Mouse (Mus musculus) forebrain, postnatal 0 days (tissue): ENCODE results near the gene Cep41. TPM values are rescaled to one million over a fixed set of nuclear protein-coding genes. Genes with fewer than 3 reads are reported as not detected.

Experiments used
- ATAC-seq: fragments of 200-750 bp; cut with Nextera tagmentation; 2 replicates; pipeline ENCODE4 v1.8.0; 2017; ENCODE audit warnings: mild to moderate bottlenecking, moderate library complexity
- DNase-seq: peaks from one replicate; pipeline ENCODE4 v3.0.0-alpha.2; 2015
- H3K27ac ChIP-seq: fragments of 300-500 bp; sonication (generic); 2 replicates; pipeline ENCODE4 v1.5.1; 2014; ENCODE audit warnings: low read depth, mild to moderate bottlenecking, antibody characterized with exemption, low read length, moderate library complexity, mixed read lengths
- H3K27me3 ChIP-seq: fragments of 300-500 bp; sonication (generic); 2 replicates; pipeline ENCODE4 v1.6.1; 2014; ENCODE audit warnings: mild to moderate bottlenecking, low read length, mixed read lengths; ENCODE audit not compliant: insufficient read depth
- H3K36me3 ChIP-seq: fragments of 300-500 bp; sonication (generic); 2 replicates; pipeline ENCODE4 v1.6.1; 2014; ENCODE audit warnings: mild to moderate bottlenecking, moderate library complexity; ENCODE audit not compliant: insufficient read depth
- H3K4me1 ChIP-seq: fragments of 300-500 bp; sonication (generic); 2 replicates; pipeline ENCODE4 v1.6.1; 2014; ENCODE audit warnings: antibody characterized with exemption; ENCODE audit not compliant: insufficient read depth
- H3K4me2 ChIP-seq: fragments of 300-500 bp; sonication (generic); 2 replicates; pipeline ENCODE4 v1.6.1; 2014; ENCODE audit warnings: low read depth, mild to moderate bottlenecking, moderate library complexity
- H3K4me3 ChIP-seq: fragments of 300-500 bp; sonication (generic); 2 replicates; pipeline ENCODE4 v1.5.1; 2014; ENCODE audit warnings: low read depth, low read length, mixed read lengths
- H3K9ac ChIP-seq: fragments of 300-500 bp; sonication (generic); 2 replicates; pipeline ENCODE4 v1.6.1; 2014; ENCODE audit warnings: mild to moderate bottlenecking
- H3K9me3 ChIP-seq: fragments of 300-500 bp; sonication (generic); 2 replicates; pipeline ENCODE4 v1.6.1; 2016; ENCODE audit warnings: low read length
- CTCF ChIP-seq: sonication (generic); IDR thresholded peaks from 2 replicates; pipeline ENCODE4 v1.5.1; 2016; ENCODE audit warnings: antibody characterized with exemption, control low read depth, low read depth
- WGBS: fragments of 180-500 bp; shearing (Covaris S2); extraction: QIAGEN DNeasy Blood & Tissue Kit; methylation state at CpG from one replicate; pipeline ENCODE4 v1.1.7; 2014; 5-methylcytosine and 5-hydroxymethylcytosine counted together
- microRNA counts: library from miRNA; unstranded; fragments of <30 nt; microRNA quantifications from one replicate; lab custom pipeline; 2015
- microRNA-seq, 2 experiments: library from miRNA; unstranded; fragments of <30 nt; microRNA quantifications; one replicate each; pipeline ENCODE4; 2016
- polyA plus RNA-seq: library from polyadenylated mRNA; unstranded; fragments of >200 nt; fragmentation: Nextera tagmentation; extraction: Ambion mirVana; gene quantifications from 2 replicates; pipeline ENCODE4 v1.2.1, GENCODE M21; 2015
- total RNA-seq: library from RNA; depleted of rRNA; stranded (reverse); fragments of >200 nt; gene quantifications from 2 replicates; pipeline ENCODE4 v1.2.3, GENCODE M21; 2014; rRNA removed

Gene Cep41
- total and polyA plus RNA-seq, 2 experiments from 2014 or later = 10.6 to 14.1 TPM

- no peaks in the 10 kb centered on the region for H3K27me3 ChIP-seq
- no peaks in the 10 kb centered on the region for H3K36me3 ChIP-seq
- no peak for DNase-seq
- no peak for TF ChIP-seq CTCF
- no peak for ATAC-seq
- H3K27ac ChIP-seq = no peak within 1 kb of the TSS
- WGBS = 64% methylated on average over 7 of the region's 7 CpGs
- H3K4me3 ChIP-seq = no peak within 1 kb of the TSS
- H3K9ac ChIP-seq = no peak within 1 kb of the TSS
- H3K9me3 ChIP-seq = no peaks in the 10 kb centered on the region
- peaks cover 6% of the 10 kb centered on the region; the same call in 1 of the 2 replicates for H3K4me1 ChIP-seq
- no peak within 1 kb of the TSS for H3K4me2 ChIP-seq
These were observed 82.8 kb downstream of the Cep41 start, which contains the start of gene Cpa5 for GRCm38 (mm10) chr6:30610710-30611109. Gene Cpa5, plus strand, starts transcription at chr6:30611010.

DNA sequence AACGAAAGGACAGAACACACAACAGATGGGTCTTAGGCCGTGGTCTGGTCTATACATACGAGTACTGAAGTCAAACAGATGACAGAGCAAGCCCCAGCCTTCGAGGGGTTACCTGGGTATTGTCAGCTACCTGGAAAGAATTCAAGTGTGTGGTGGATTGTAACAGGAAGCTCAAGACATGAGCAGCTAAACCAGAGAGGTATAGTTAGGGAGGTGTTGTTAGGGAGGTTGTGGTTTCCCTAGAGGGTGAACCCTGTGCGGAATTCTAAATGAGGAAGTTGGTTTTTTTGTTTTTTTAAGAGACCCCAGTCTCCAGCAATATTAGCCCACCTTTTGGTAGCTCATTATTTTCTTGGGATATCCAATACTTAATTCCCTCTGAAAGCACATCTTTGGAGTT, 87.9 kb downstream of the Cep41 start:
- Histone ChIP-seq H3K36me3 (no peaks in the 10 kb centered on the region), H3K4me2 (no peak overlapping the region), H3K4me1 (no peaks in the 10 kb centered on the region), H3K9ac (no peak overlapping the region), H3K27me3 (no peaks in the 10 kb centered on the region), H3K9me3 (no peaks in the 10 kb centered on the region), H3K27ac (no peak overlapping the region), H3K4me3 (no peak overlapping the region)
- ATAC-seq = no peak
- TF ChIP-seq CTCF = no peak
- 87% methylated on average over 5 of the region's 5 CpGs for WGBS
- DNase-seq = no peak

- H3K27me3 ChIP-seq = no peaks in the 10 kb centered on the region
- H3K9ac ChIP-seq = no peak overlapping the region
- H3K4me2 ChIP-seq = no peak overlapping the region
- no peaks in the 10 kb centered on the region for H3K36me3 ChIP-seq
- H3K4me1 ChIP-seq = no peaks in the 10 kb centered on the region
- H3K9me3 ChIP-seq = no peaks in the 10 kb centered on the region
- DNase-seq (no peak), ATAC-seq (no peak)
- WGBS = 94% methylated on average over 4 of the region's 4 CpGs
- TF ChIP-seq CTCF = no peak
- no peak overlapping the region for H3K27ac ChIP-seq
- no peak overlapping the region for H3K4me3 ChIP-seq
These were observed 88.4 kb downstream of the Cep41 start for GRCm38 (mm10) chr6:30605111-30605510.

GRCm38 (mm10) chr6:30604342-30604867, 89.1 kb downstream of the Cep41 start:
- 76% methylated on average over 7 of the region's 7 CpGs for WGBS
- DNase-seq = no peak
- no peaks in the 10 kb centered on the region for H3K27me3 ChIP-seq
- ATAC-seq = no peak
- no peaks in the 10 kb centered on the region for H3K36me3 ChIP-seq
- H3K27ac ChIP-seq = no peak overlapping the region
- TF ChIP-seq CTCF = no peak
- H3K9ac ChIP-seq = no peak overlapping the region
- H3K4me1 ChIP-seq = no peaks in the 10 kb centered on the region
- no peaks in the 10 kb centered on the region for H3K9me3 ChIP-seq
- H3K4me2 ChIP-seq = no peak overlapping the region
- no peak overlapping the region for H3K4me3 ChIP-seq

MicroRNAs encoded within 50 kb of the gene (microRNA counts, 519-probe panel; counts per million panel counts)
- microRNA mmu-miR-335-3p (lab: Ali Mortazavi, UCI) (3,618 counts per million, percentile 37 among the panel's probes with 10 or more counts), microRNA mmu-miR-335-5p (lab: Ali Mortazavi, UCI) (6,040 counts per million, percentile 81 among the panel's probes with 10 or more counts)

Small RNA genes lying within 50 kb of the gene (microRNA-seq; reads per million reads assigned to microRNA genes)
- 30,056 to 31,786 reads per million in 2 experiments for gene Mir335

Other genes starting within 250 kb of the Cep41 start
- gene Tmem209, start 184.0 kb downstream of the Cep41 start, total RNA-seq = 44.4 and 49.8 TPM in 2 replicates
- gene Tmem209, start 184.0 kb downstream of the Cep41 start, polyA plus RNA-seq = 19.7 and 24.2 TPM in 2 replicates
- gene Ssmem1, start 183.9 kb downstream of the Cep41 start, total RNA-seq = 0.95 and 1.4 TPM in 2 replicates
- gene Ssmem1, start 183.9 kb downstream of the Cep41 start, polyA plus RNA-seq = 0.29 TPM in 1 of 2 replicates, not detected in the other
- 6.8 and 10.0 TPM in 2 replicates for gene Cpa2, start 152.2 kb downstream of the Cep41 start, total RNA-seq
- 16.6 and 17.1 TPM in 2 replicates for gene Cpa2, start 152.2 kb downstream of the Cep41 start, polyA plus RNA-seq
- gene Cpa4, start 125.4 kb downstream of the Cep41 start, total RNA-seq = 0.23 and 0.38 TPM in 2 replicates
- gene Cpa4, start 125.4 kb downstream of the Cep41 start, polyA plus RNA-seq = 0.58 and 0.88 TPM in 2 replicates
- not detected in 2 replicates for gene Cpa5, start 82.7 kb downstream of the Cep41 start, total RNA-seq
- gene Cpa5, start 82.7 kb downstream of the Cep41 start, polyA plus RNA-seq = 0.11 TPM in 1 of 2 replicates, not detected in the other
- gene Cpa1, start 54.5 kb downstream of the Cep41 start, total RNA-seq = 1.1 TPM in 1 of 2 replicates, not detected in the other
- gene Cpa1, start 54.5 kb downstream of the Cep41 start, polyA plus RNA-seq = 0.29 and 0.69 TPM in 2 replicates
- 127 and 212 TPM in 2 replicates for gene Mest, start 29.8 kb upstream of the Cep41 start, total RNA-seq
- gene Mest, start 29.8 kb upstream of the Cep41 start, polyA plus RNA-seq = 90.4 and 146 TPM in 2 replicates
- gene Copg2, start 203.0 kb upstream of the Cep41 start, total RNA-seq = 55.9 and 73.0 TPM in 2 replicates
- gene Copg2, start 203.0 kb upstream of the Cep41 start, polyA plus RNA-seq = 22.2 and 24.1 TPM in 2 replicates
- 0.15 TPM in 1 of 2 replicates, not detected in the other for gene Tsga13, start 221.8 kb upstream of the Cep41 start, total RNA-seq
- gene Tsga13, start 221.8 kb upstream of the Cep41 start, polyA plus RNA-seq = 0.43 and 0.74 TPM in 2 replicates